Mouse (Mus musculus): ENCODE measurements around the gene Mnd1. TPM values are rescaled to one million over a fixed set of nuclear protein-coding genes. Genes with fewer than 3 reads are reported as not detected.
A peak's percentile ranks its signal among the peaks of the same experiment; 100 is the strongest.

Mnd1 gene
- polyA plus RNA-seq, 1 experiment from 2014 or later, result 13.4 TPM

DNA sequence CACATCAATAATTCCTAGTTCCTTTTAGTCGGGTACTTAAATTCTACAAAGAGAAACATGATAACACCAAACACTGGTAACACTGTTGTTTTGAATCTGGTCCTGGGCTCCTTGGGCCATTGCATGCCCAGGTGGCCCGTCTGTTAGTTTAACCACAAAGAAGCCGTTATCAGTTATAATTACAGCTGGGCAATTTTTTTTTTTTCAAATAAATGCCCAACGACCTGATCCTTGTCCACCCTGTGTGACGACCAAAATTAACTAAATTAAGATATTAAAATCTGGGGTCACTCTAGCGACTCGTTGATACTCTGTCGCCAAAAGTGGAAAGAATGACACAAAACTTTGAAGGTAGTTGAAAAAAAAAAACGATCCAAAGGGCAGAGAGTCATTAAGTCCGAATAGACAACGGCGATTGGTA lies 855 bp downstream of the Mnd1 start:
- no peak for DNase-seq (ENCODE audit: low spot score)
- Histone ChIP-seq H3K4me3 (peak overlapping the region; percentile 71), H3K4me1 (peaks cover 34% of the 10 kb centered on the region), H3K27ac (replicated peaks) (peak overlapping the region; percentile 98), H3K36me3 (replicated peaks) (peaks cover 8% of the 10 kb centered on the region), H3K27me3 (replicated peaks; ENCODE audit: low read depth, poor library complexity, severe bottlenecking) (no peaks in the 10 kb centered on the region), H3K9me3 (peaks cover under 1% of the 10 kb centered on the region; the same call in 1 of the 2 replicates)
- 12% methylated on average over 12 of the region's 12 CpGs for WGBS

DNA sequence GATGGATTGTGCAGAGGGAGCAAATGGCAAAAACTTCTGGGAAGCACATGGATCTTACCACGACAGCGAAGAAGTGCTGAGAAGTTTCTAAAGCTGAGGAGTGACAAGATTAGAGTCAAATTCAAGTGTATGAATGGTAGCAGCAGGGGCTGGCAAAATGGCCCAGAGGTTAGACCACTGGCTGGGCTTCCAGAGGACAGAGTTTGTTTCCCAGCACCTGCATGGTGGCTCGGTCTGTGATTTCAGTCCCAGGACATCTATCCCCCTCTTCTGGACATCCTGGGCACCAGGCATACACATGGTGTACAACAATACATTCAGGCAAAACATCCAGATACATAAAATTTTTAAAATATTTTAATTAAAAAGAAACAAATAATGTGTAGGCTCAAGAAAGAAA lies 5.8 kb downstream of the Mnd1 start:
- Histone ChIP-seq H3K4me3 (no peak overlapping the region), H3K4me1 (peaks cover 9% of the 10 kb centered on the region; the same call in 1 of the 2 replicates), H3K27ac (replicated peaks) (no peak overlapping the region), H3K27me3 (replicated peaks; ENCODE audit: low read depth, poor library complexity, severe bottlenecking) (no peaks in the 10 kb centered on the region), H3K36me3 (replicated peaks) (peaks cover 5% of the 10 kb centered on the region; the same call in 1 of the 2 replicates), H3K9me3 (peaks cover 4% of the 10 kb centered on the region; the same call in 1 of the 2 replicates)
- DNase-seq (ENCODE audit: low spot score), result no peak
- WGBS, result 91% methylated on average over 3 of the region's 3 CpGs

DNA sequence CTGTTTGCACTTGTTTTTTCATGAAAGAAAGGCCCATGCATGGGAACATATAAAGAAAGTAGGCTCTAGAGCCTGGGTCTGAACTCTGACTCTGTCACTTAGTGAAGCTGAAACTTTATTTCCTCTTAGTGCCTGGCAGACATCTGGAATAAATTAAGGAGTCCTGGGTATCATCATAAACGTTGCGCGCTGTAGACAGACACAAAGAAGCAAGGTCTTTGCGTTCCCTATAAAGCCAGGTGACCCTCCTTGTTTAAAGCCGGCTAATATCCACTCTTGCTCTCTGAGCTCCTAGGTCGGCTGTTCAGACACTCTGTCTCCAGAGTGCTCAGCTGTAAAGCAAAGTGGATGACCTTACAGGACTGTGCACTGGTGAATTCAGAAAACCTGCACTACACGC lies 14.6 kb downstream of the Mnd1 start:
- peak overlapping the region; percentile 86 for H3K27ac ChIP-seq (replicated peaks)
- H3K36me3 ChIP-seq (replicated peaks), result no peaks in the 10 kb centered on the region
- no peaks in the 10 kb centered on the region for H3K27me3 ChIP-seq (replicated peaks; ENCODE audit: low read depth, poor library complexity, severe bottlenecking)
- WGBS, result 29% methylated on average over 7 of the region's 7 CpGs
- H3K9me3 ChIP-seq, result no peaks in the 10 kb centered on the region
- peak; percentile 57 for DNase-seq (ENCODE audit: low spot score)
- no peak overlapping the region for H3K4me3 ChIP-seq
- H3K4me1 ChIP-seq, result peaks cover 36% of the 10 kb centered on the region

DNA sequence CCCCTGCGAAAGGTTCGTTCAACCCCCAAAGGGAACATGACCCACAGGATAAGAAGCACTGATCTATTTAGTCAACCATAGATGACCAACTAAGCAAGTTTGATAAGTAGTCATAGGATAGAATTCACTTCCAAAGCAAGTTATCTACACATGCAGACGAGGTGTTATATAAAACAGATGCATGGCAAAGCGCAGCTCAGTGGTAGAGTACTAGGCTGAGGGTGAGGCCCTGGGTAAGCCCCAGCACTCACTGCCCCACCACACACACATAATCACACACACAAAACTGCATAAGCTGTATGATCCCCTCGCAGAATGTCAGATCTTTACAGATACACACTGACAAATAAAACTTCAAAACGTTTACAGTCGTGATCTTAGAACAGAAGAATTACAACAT lies 19.1 kb downstream of the Mnd1 start:
- Histone ChIP-seq H3K36me3 (replicated peaks) (no peaks in the 10 kb centered on the region), H3K4me1 (peaks cover 44% of the 10 kb centered on the region), H3K27ac (replicated peaks) (no peak overlapping the region), H3K9me3 (no peaks in the 10 kb centered on the region), H3K27me3 (replicated peaks; ENCODE audit: low read depth, poor library complexity, severe bottlenecking) (no peaks in the 10 kb centered on the region), H3K4me3 (no peak overlapping the region)
- no peak for DNase-seq (ENCODE audit: low spot score)
- WGBS, result 85% methylated on average over 7 of the region's 7 CpGs

DNA sequence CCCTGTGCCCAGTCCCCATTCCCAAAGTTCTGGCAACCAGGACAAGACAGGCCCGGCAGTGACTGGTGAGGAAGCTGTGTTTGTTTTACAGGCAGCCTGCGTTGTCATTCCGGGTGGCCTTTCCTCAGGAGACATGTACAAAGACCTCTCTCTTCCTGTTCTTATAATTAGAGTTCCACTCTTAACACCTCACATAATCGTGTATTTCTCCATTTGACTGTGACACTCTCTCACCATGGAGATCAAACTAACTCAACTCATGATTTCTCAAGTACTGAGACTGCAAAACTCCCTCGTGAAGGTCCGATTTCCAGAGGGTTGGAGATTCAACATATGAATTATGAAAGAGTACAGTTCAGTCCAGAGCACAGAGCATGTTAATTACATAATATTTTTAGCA lies 19.7 kb downstream of the Mnd1 start:
- 65% methylated on average over 6 of the region's 6 CpGs for WGBS
- H3K9me3 ChIP-seq, result no peaks in the 10 kb centered on the region
- peak overlapping the region; percentile 71 for H3K27ac ChIP-seq (replicated peaks)
- no peaks in the 10 kb centered on the region for H3K27me3 ChIP-seq (replicated peaks; ENCODE audit: low read depth, poor library complexity, severe bottlenecking)
- no peak for DNase-seq (ENCODE audit: low spot score)
- H3K4me1 ChIP-seq, result peaks cover 46% of the 10 kb centered on the region
- H3K4me3 ChIP-seq, result no peak overlapping the region
- no peaks in the 10 kb centered on the region for H3K36me3 ChIP-seq (replicated peaks)

DNA sequence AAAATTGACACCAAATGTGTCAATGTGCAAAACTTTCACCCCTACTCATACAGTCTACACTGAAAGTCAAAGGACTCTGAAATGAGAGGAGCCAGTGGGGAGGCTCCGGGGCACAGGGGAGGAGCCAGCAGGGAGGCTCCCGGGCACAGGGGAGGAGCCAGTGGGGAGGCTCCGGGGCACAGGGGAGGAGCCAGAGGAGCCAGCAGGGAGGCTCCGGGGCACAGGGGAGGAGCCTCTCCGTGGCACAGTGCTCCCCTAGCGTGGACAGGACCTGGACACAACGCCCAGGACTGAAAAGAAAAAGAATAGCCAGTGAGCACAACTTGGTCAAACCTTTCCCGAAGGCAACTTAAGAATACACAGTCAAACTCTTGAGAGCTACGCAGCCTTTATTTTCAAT lies 20.2 kb downstream of the Mnd1 start:
- Histone ChIP-seq H3K4me1 (peaks cover 42% of the 10 kb centered on the region), H3K36me3 (replicated peaks) (no peaks in the 10 kb centered on the region), H3K27me3 (replicated peaks; ENCODE audit: low read depth, poor library complexity, severe bottlenecking) (no peaks in the 10 kb centered on the region), H3K27ac (replicated peaks) (peak overlapping the region; percentile 71), H3K9me3 (no peaks in the 10 kb centered on the region), H3K4me3 (peak overlapping the region; percentile 11; the same call in 1 of the 2 replicates)
- 32% methylated on average over 9 of the region's 9 CpGs for WGBS
- peak; percentile 47 for DNase-seq (ENCODE audit: low spot score)

DNA sequence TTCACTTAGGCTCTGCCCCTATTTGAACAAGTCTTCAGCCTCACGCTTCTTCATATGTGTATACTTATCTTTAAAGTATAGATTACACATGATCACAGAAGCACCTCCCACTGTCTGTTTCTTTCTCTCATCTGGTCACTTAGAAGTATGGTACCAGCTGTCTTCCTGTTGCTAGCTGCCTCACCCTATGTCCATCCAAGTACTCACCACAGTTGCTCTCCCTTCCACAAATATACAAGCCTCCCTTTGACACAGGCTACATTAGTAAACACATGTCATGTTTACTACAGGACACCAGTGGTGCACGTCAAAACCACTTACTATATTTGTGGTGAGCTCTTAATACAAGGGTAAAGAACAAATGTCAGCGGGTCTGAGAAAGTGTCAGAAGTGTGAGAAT lies 24.2 kb downstream of the Mnd1 start:
- Histone ChIP-seq H3K4me1 (peaks cover 49% of the 10 kb centered on the region), H3K9me3 (no peaks in the 10 kb centered on the region), H3K4me3 (no peak overlapping the region), H3K36me3 (replicated peaks) (no peaks in the 10 kb centered on the region), H3K27ac (replicated peaks) (no peak overlapping the region), H3K27me3 (replicated peaks; ENCODE audit: low read depth, poor library complexity, severe bottlenecking) (no peaks in the 10 kb centered on the region)
- 88% methylated on average over 3 of the region's 3 CpGs for WGBS
- no peak for DNase-seq (ENCODE audit: low spot score)

DNA sequence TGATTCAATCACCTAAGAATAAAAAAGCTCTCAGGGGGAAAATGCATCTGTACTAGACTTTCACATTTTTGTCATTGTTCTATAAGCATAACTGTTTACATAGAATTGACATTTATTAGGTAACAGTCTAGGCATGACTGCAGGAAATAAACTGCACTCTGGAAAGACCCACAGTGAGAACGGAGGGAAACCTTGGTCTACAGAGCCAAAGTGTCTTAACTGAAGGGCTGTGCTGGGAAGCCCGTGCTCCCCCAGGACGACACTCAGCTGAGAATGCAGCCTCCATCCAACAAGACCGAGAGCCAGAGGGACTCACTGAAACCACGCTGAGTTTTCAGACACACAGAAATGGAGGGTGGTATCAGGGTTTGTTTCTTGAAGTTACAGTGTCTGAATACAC lies 24.8 kb downstream of the Mnd1 start:
- Histone ChIP-seq H3K27ac (replicated peaks) (peak overlapping the region; percentile 49), H3K4me1 (peaks cover 45% of the 10 kb centered on the region), H3K27me3 (replicated peaks; ENCODE audit: low read depth, poor library complexity, severe bottlenecking) (no peaks in the 10 kb centered on the region), H3K9me3 (no peaks in the 10 kb centered on the region), H3K4me3 (no peak overlapping the region), H3K36me3 (replicated peaks) (no peaks in the 10 kb centered on the region)
- 69% methylated on average over 5 of the region's 5 CpGs for WGBS
- DNase-seq (ENCODE audit: low spot score), result no peak

DNA sequence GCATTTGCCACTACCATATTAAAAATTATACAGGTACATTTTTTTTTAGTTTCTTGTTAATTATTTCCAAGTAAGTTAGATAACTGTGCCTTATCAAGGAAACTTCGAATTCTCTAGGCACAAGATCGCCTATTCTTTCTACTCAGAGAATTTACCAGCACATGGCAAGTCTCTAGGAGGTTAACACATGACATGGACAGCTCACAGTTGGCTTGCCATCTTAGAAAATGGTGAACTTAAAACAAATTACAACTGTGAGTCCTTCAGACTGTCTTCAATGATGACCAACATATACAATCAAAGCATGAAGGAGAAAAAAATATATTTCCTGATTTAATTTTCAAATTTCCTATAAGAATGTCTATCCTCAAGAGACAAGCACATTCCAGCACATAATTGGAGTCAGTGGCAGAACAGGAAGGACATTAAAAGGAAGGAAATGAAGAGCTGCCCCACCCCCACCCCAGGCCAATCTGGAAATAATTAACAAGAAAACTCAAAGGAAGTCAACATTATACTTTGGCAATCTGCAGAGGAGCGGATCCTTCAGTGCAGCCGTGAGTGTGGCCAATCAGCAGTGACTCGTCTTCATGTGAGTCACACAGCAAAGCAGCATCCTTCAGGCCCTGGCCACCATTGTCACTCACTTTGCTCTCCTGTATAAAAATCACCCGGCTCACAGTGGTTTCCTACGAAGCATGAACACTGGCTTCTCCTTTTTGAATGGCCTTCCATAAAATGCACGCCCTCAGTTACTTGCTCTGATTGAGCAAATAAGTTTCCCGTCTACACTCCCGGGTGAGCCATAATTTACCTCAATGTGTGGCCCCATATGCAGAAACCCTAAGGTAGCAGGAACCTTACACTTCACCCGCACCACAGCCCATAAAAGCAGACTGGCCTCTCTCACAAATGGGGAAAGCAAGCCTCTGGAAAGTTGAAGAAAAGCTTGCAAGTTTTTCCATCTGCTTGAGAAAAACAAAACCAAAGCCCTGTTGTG lies 26.4 kb downstream of the Mnd1 start:
- Histone ChIP-seq H3K4me3 (no peak overlapping the region), H3K27ac (replicated peaks) (peak overlapping the region; percentile 85), H3K9me3 (no peaks in the 10 kb centered on the region), H3K27me3 (replicated peaks; ENCODE audit: low read depth, poor library complexity, severe bottlenecking) (no peaks in the 10 kb centered on the region), H3K36me3 (replicated peaks) (no peaks in the 10 kb centered on the region), H3K4me1 (peaks cover 53% of the 10 kb centered on the region)
- 49% methylated on average over 11 of the region's 11 CpGs for WGBS
- peak; percentile 80 for DNase-seq (ENCODE audit: low spot score)

DNA sequence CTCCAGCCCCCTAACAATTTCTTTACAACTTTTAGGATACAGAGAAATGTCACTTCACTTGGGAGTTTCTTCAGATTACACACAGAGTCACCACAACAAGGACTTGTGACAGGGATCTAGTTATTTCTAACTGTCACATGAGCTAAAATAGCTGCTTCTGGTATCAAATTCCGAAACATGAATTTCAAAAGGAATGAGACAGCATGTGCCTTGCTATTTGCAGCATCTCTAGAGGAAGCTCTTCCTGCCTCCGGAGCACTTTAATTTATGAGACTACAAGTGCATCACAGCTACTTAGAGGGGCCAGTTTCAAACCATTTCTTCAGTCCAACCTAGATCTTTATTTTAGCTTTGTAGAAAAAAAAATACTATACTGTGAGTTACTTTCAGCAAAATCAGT lies 28.2 kb downstream of the Mnd1 start:
- Histone ChIP-seq H3K27me3 (replicated peaks; ENCODE audit: low read depth, poor library complexity, severe bottlenecking) (no peaks in the 10 kb centered on the region), H3K36me3 (replicated peaks) (no peaks in the 10 kb centered on the region), H3K27ac (replicated peaks) (no peak overlapping the region), H3K4me3 (no peak overlapping the region), H3K9me3 (no peaks in the 10 kb centered on the region), H3K4me1 (peaks cover 56% of the 10 kb centered on the region)
- WGBS, result 71% methylated on average over 2 of the region's 2 CpGs
- no peak for DNase-seq (ENCODE audit: low spot score)

DNA sequence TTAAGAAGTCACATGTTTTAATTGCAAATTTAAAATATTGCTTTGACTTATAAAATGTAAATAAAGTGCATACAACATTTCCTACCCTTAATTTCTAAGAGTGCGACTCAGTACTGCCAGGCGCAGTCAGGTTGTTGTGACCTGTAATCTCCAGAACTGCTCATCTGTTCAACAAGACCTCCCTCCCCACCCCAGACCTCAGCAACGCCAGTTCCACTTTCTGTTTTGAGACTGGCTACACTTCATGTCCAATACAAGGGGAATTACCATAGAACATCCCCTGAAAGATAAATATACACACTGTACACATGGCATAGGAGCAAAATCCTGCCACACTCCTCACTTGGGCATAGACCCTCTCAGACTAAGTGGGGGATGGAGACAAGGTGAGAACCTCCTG lies 28.9 kb downstream of the Mnd1 start:
- H3K4me1 ChIP-seq, result peaks cover 56% of the 10 kb centered on the region
- no peak overlapping the region for H3K27ac ChIP-seq (replicated peaks)
- no peak overlapping the region for H3K4me3 ChIP-seq
- 79% methylated on average over 3 of the region's 3 CpGs for WGBS
- DNase-seq (ENCODE audit: low spot score), result no peak
- H3K36me3 ChIP-seq (replicated peaks), result no peaks in the 10 kb centered on the region
- no peaks in the 10 kb centered on the region for H3K9me3 ChIP-seq
- H3K27me3 ChIP-seq (replicated peaks; ENCODE audit: low read depth, poor library complexity, severe bottlenecking), result no peaks in the 10 kb centered on the region

DNA sequence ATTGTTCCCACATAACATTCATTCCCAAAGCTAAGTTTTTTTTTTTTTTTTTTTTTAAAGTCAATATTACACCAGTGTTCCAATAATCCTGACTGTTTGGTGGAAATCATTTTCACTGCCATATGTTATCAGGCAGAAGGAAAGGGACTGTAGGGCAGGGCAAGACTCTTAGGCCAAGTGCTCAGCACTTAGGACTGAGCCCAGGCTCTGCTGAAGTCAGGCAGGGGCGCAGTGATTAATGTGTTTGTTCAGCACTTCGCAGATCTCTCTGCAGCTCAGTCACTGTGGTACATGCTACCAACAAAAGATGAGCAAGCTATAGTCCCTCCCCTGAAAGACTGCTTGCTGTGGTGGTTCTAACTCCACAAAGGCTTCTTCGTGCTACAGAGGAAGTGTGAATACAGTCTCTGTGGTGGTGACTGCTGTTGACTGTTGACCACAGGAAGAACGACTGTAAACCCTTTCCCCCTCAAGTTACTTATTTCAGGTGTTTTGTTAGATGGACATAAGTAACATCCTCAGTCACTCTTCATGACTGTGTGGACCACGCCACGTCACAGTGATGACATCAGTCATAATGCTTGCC lies 29.8 kb downstream of the Mnd1 start:
- Histone ChIP-seq H3K27ac (replicated peaks) (peak overlapping the region; percentile 61), H3K27me3 (replicated peaks; ENCODE audit: low read depth, poor library complexity, severe bottlenecking) (no peaks in the 10 kb centered on the region), H3K9me3 (no peaks in the 10 kb centered on the region), H3K4me3 (no peak overlapping the region), H3K36me3 (replicated peaks) (no peaks in the 10 kb centered on the region), H3K4me1 (peaks cover 49% of the 10 kb centered on the region)
- WGBS, result 72% methylated on average over 6 of the region's 6 CpGs
- DNase-seq (ENCODE audit: low spot score), result no peak

DNA sequence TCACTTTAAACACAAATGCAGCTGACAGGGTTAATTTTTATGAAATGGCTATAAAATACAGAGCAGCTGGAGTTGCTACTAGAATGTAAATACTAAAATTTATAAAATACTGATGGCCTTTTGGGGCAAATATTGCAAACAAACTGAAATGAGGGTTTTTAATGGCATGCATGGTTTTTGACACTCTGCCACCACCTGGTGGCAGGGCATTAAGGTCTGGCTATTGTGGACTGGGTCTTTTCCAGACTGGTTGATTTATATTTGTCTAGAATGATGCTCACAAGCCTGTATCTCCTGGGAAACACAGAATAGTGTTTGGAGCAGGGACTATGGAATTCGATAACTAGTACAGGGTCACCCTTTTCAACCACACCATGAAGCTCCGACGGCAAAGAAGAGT lies 32.1 kb downstream of the Mnd1 start:
- Histone ChIP-seq H3K4me3 (no peak overlapping the region), H3K36me3 (replicated peaks) (no peaks in the 10 kb centered on the region), H3K9me3 (no peaks in the 10 kb centered on the region), H3K27ac (replicated peaks) (no peak overlapping the region), H3K4me1 (peaks cover 35% of the 10 kb centered on the region), H3K27me3 (replicated peaks; ENCODE audit: low read depth, poor library complexity, severe bottlenecking) (no peaks in the 10 kb centered on the region)
- 81% methylated on average over 3 of the region's 3 CpGs for WGBS
- no peak for DNase-seq (ENCODE audit: low spot score)
